Mouse (Mus musculus) hindbrain, embryonic 10.5 days (tissue): ENCODE results near the gene Slc6a21. TPM values are rescaled to one million over a fixed set of nuclear protein-coding genes. Genes with fewer than 3 reads are reported as not detected.
A peak's percentile ranks its signal among the peaks of the same experiment; 100 is the strongest.

Experiments used
- DNase-seq: peaks from one replicate; pipeline ENCODE4 v3.0.0-alpha.2; 2017; ENCODE audit warnings: low spot score
- H3K27ac ChIP-seq: fragments of 300-500 bp; sonication (generic); 2 replicates; pipeline ENCODE4 v1.5.1; 2016; ENCODE audit warnings: mild to moderate bottlenecking, moderate library complexity
- H3K27me3 ChIP-seq: fragments of 300-500 bp; sonication (generic); 2 replicates; pipeline ENCODE4 v1.6.1; 2016; ENCODE audit warnings: mild to moderate bottlenecking; ENCODE audit not compliant: poor library complexity, insufficient read depth, severe bottlenecking
- H3K36me3 ChIP-seq: fragments of 300-500 bp; sonication (generic); 2 replicates; pipeline ENCODE4 v1.6.1; 2016; ENCODE audit warnings: mild to moderate bottlenecking, moderate library complexity
- H3K4me1 ChIP-seq: fragments of 300-500 bp; sonication (generic); replicated peaks from 2 replicates; pipeline ENCODE4 v1.6.1; 2016; ENCODE audit warnings: mild to moderate bottlenecking
- H3K4me3 ChIP-seq: fragments of 300-500 bp; sonication (generic); 2 replicates; pipeline ENCODE4 v1.5.1; 2016; ENCODE audit warnings: mild to moderate bottlenecking, moderate library complexity
- H3K9me3 ChIP-seq: fragments of 300-500 bp; sonication (generic); 2 replicates; pipeline ENCODE4 v1.6.1; 2016; ENCODE audit warnings: mild to moderate bottlenecking, moderate library complexity
- WGBS: fragments of 180-500 bp; shearing (Covaris S2); methylation state at CpG from one replicate; pipeline ENCODE4 v1.1.7; 2016; 5-methylcytosine and 5-hydroxymethylcytosine counted together
- polyA plus RNA-seq: library from polyadenylated mRNA; unstranded; fragments of >200 nt; fragmentation: Nextera tagmentation; extraction: Ambion mirVana; gene quantifications from 2 replicates; pipeline ENCODE4 v1.2.1, GENCODE M21; 2016

Slc6a21 gene
- polyA plus RNA-seq, 1 experiment from 2014 or later = not detected

- WGBS = 66% methylated on average over 15 of the region's 15 CpGs
- no peaks in the 10 kb centered on the region for H3K36me3 ChIP-seq
- H3K9me3 ChIP-seq = no peaks in the 10 kb centered on the region
- H3K27me3 ChIP-seq = peaks cover 10% of the 10 kb centered on the region; the same call in 1 of the 2 replicates
- DNase-seq = no peak
- peak overlapping the region; percentile 70 for H3K27ac ChIP-seq
- peaks cover 40% of the 10 kb centered on the region for H3K4me1 ChIP-seq
- H3K4me3 ChIP-seq = no peak overlapping the region
Measured at GRCm38 (mm10) chr7:45308551-45309240, 31.4 kb downstream of the Slc6a21 start.

GRCm38 (mm10) chr7:45309455-45309854, 32.1 kb downstream of the Slc6a21 start:
- H3K4me3 ChIP-seq = no peak overlapping the region
- peak; percentile 77 for DNase-seq
- 14% methylated on average over 9 of the region's 9 CpGs for WGBS

GRCm38 (mm10) chr7:45312023-45312422, 34.7 kb downstream of the Slc6a21 start:
- H3K36me3 ChIP-seq = 0 out of 2 replicates have a peak, but pooled peaks cover 3% of the 10 kb centered on the region
- WGBS = 68% methylated on average over 8 of the region's 8 CpGs
- no peak for DNase-seq
- H3K4me1 ChIP-seq = peaks cover 29% of the 10 kb centered on the region
- H3K4me3 ChIP-seq = no peak overlapping the region
- H3K27ac ChIP-seq = no peak overlapping the region
- peaks cover 10% of the 10 kb centered on the region; the same call in 1 of the 2 replicates for H3K27me3 ChIP-seq
- H3K9me3 ChIP-seq = no peaks in the 10 kb centered on the region

More at GRCm38 (mm10) chr7:45309455-45309854, 32.1 kb downstream of the Slc6a21 start:
- H3K4me1 ChIP-seq = peaks cover 41% of the 10 kb centered on the region
- peaks cover 10% of the 10 kb centered on the region; the same call in 1 of the 2 replicates for H3K27me3 ChIP-seq
- no peaks in the 10 kb centered on the region for H3K9me3 ChIP-seq
- H3K27ac ChIP-seq = peak overlapping the region; percentile 70
- no peaks in the 10 kb centered on the region for H3K36me3 ChIP-seq

- H3K36me3 ChIP-seq = peaks cover 6% of the 10 kb centered on the region; the same call in 1 of the 2 replicates
- H3K9me3 ChIP-seq = no peaks in the 10 kb centered on the region
- H3K4me1 ChIP-seq = peaks cover 29% of the 10 kb centered on the region
- DNase-seq = no peak
- 40% methylated on average over 10 of the region's 10 CpGs for WGBS
- H3K4me3 ChIP-seq = no peak overlapping the region
- no peak overlapping the region for H3K27ac ChIP-seq
- H3K27me3 ChIP-seq = peaks cover 10% of the 10 kb centered on the region; the same call in 1 of the 2 replicates
Measured at GRCm38 (mm10) chr7:45312686-45313453, 35.6 kb downstream of the Slc6a21 start.

GRCm38 (mm10) chr7:45313495-45313894, 36.2 kb downstream of the Slc6a21 start:
- Histone ChIP-seq H3K36me3 (peaks cover 6% of the 10 kb centered on the region; the same call in 1 of the 2 replicates), H3K27ac (no peak overlapping the region), H3K4me3 (no peak overlapping the region), H3K27me3 (peaks cover 6% of the 10 kb centered on the region; the same call in 1 of the 2 replicates), H3K4me1 (peaks cover 28% of the 10 kb centered on the region), H3K9me3 (no peaks in the 10 kb centered on the region)
- 46% methylated on average over 9 of the region's 9 CpGs for WGBS
- no peak for DNase-seq

- H3K9me3 ChIP-seq = no peaks in the 10 kb centered on the region
- 0 out of 2 replicates have a peak, but pooled peaks cover 5% of the 10 kb centered on the region for H3K27me3 ChIP-seq
- 85% methylated on average over 10 of the region's 10 CpGs for WGBS
- no peak overlapping the region for H3K4me3 ChIP-seq
- no peak overlapping the region for H3K27ac ChIP-seq
- peaks cover 17% of the 10 kb centered on the region for H3K4me1 ChIP-seq
- DNase-seq = no peak
- peaks cover 6% of the 10 kb centered on the region; the same call in 1 of the 2 replicates for H3K36me3 ChIP-seq
Measured at GRCm38 (mm10) chr7:45315182-45315701, 37.9 kb downstream of the Slc6a21 start.

GRCm38 (mm10) chr7:45316536-45316935, 39.2 kb downstream of the Slc6a21 start:
- H3K9me3 ChIP-seq = no peaks in the 10 kb centered on the region
- H3K27me3 ChIP-seq = no peaks in the 10 kb centered on the region
- peaks cover 6% of the 10 kb centered on the region; the same call in 1 of the 2 replicates for H3K36me3 ChIP-seq
- no peak overlapping the region for H3K4me3 ChIP-seq
- no peak overlapping the region for H3K27ac ChIP-seq
- peaks cover 17% of the 10 kb centered on the region for H3K4me1 ChIP-seq
- 94% methylated on average over 14 of the region's 14 CpGs for WGBS
- DNase-seq = no peak

- 88% methylated on average over 4 of the region's 4 CpGs for WGBS
- Histone ChIP-seq H3K27ac (no peak overlapping the region), H3K9me3 (peaks cover 3% of the 10 kb centered on the region; the same call in 1 of the 2 replicates), H3K27me3 (no peaks in the 10 kb centered on the region), H3K4me1 (no peaks in the 10 kb centered on the region), H3K4me3 (no peak overlapping the region), H3K36me3 (peaks cover 26% of the 10 kb centered on the region)
- no peak for DNase-seq
Measured at GRCm38 (mm10) chr7:45322245-45322644, 44.9 kb downstream of the Slc6a21 start.

- Histone ChIP-seq H3K9me3 (peaks cover 3% of the 10 kb centered on the region; the same call in 1 of the 2 replicates), H3K36me3 (peaks cover 22% of the 10 kb centered on the region), H3K4me3 (no peak overlapping the region), H3K27ac (no peak overlapping the region), H3K4me1 (0 out of 2 replicates have a peak, but pooled peaks cover 2% of the 10 kb centered on the region), H3K27me3 (no peaks in the 10 kb centered on the region)
- 89% methylated on average over 5 of the region's 5 CpGs for WGBS
- DNase-seq = no peak
Measured at GRCm38 (mm10) chr7:45323069-45323468, 45.8 kb downstream of the Slc6a21 start.

GRCm38 (mm10) chr7:45325800-45326199, 48.5 kb downstream of the Slc6a21 start:
- Histone ChIP-seq H3K4me3 (no peak overlapping the region), H3K4me1 (0 out of 2 replicates have a peak, but pooled peaks cover 2% of the 10 kb centered on the region), H3K27ac (no peak overlapping the region), H3K36me3 (peaks cover 22% of the 10 kb centered on the region), H3K9me3 (peaks cover 3% of the 10 kb centered on the region; the same call in 1 of the 2 replicates), H3K27me3 (no peaks in the 10 kb centered on the region)
- no peak for DNase-seq

GRCm38 (mm10) chr7:45328841-45329475, 51.6 kb downstream of the Slc6a21 start:
- peaks cover 25% of the 10 kb centered on the region for H3K4me1 ChIP-seq
- peaks cover 18% of the 10 kb centered on the region for H3K36me3 ChIP-seq
- H3K9me3 ChIP-seq = peaks cover 3% of the 10 kb centered on the region; the same call in 1 of the 2 replicates
- H3K4me3 ChIP-seq = no peak overlapping the region
- H3K27me3 ChIP-seq = peaks cover 17% of the 10 kb centered on the region; the same call in 1 of the 2 replicates
- no peak for DNase-seq
- H3K27ac ChIP-seq = no peak overlapping the region
- WGBS = 86% methylated on average over 13 of the region's 13 CpGs

- peaks cover 4% of the 10 kb centered on the region; the same call in 1 of the 2 replicates for H3K36me3 ChIP-seq
- DNase-seq = no peak
- peaks cover 32% of the 10 kb centered on the region for H3K27me3 ChIP-seq
- no peak overlapping the region for H3K27ac ChIP-seq
- no peak overlapping the region for H3K4me3 ChIP-seq
- H3K9me3 ChIP-seq = no peaks in the 10 kb centered on the region
- peaks cover 40% of the 10 kb centered on the region for H3K4me1 ChIP-seq
- WGBS = 78% methylated on average over 6 of the region's 6 CpGs
Measured at GRCm38 (mm10) chr7:45331502-45331901, 54.2 kb downstream of the Slc6a21 start.
